14 mouse cellular contexts compared by ENCODE assay signal in the genomic region with DNA sequence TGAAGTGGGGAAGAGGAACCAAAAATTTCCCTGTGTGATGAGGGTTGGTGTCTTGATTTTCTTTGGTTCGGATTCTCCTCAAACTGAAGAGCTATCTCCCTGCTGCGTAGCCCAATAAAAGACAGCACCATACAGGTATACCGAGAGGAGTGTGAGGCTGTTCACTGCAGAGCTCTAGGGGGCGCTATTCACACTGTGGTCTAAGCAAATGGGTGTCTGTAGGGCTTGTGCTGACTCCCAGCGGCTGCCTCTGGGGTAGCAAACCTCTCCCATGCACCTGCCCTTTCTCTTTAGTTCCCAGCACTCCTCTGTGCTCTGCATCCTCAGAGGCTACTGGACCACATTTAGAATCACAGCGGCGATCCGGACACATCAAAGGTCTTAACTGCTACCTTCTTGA. TPM values are rescaled to one million over a fixed set of nuclear protein-coding genes. Genes with fewer than 3 reads are reported as not detected.
DNase-seq lines count a peak whose midpoint lies in the region; ATAC-seq and TF ChIP-seq lines count a peak whose summit lies in the region.
"Had no signal": no experiment of that assay in that cellular context is flagged by ENCODE, and none has a peak within 500 bp of the region (broad histone marks: within the 10 kb centered on the region; RNA-seq: fewer than 3 reads in every experiment).

No protein-coding gene starts in this region.

- peaks cover 4% of the 10 kb centered on the region; the same call in 1 of the 2 replicates for H3K27me3 ChIP-seq in intestine, postnatal 0 days (replicated peaks; ENCODE audit: control insufficient read depth, insufficient read depth, low read length)
- peaks cover 2% of the 10 kb centered on the region; the same call in 1 of the 2 replicates for H3K27me3 ChIP-seq in intestine, embryonic 16.5 days (replicated peaks; ENCODE audit: control insufficient read depth, insufficient read depth, low read length)
- H3K27me3 ChIP-seq in testis, adult 2 months (ENCODE audit: control insufficient read depth, insufficient read depth, low read length), result no peaks in the 10 kb centered on the region
- peaks cover 2% of the 10 kb centered on the region; the same call in 1 of the 2 replicates for H3K27me3 ChIP-seq in midbrain, embryonic 13.5 days
- H3K27me3 ChIP-seq: forebrain, embryonic 15.5 days had no signal

- no peak overlapping the region for H3K27ac ChIP-seq in intestine, postnatal 0 days (ENCODE audit: low read depth, low read length)
- no peak overlapping the region for H3K27ac ChIP-seq in intestine, embryonic 16.5 days (ENCODE audit: low read length)
- no peak overlapping the region for H3K27ac ChIP-seq in testis, adult 2 months (ENCODE audit: control insufficient read depth, insufficient read depth, low read depth, low read length)
- H3K27ac ChIP-seq in midbrain, embryonic 13.5 days, result no peak overlapping the region
- H3K27ac ChIP-seq: forebrain, embryonic 15.5 days; limb, embryonic 13.5 days had no signal

- no peak overlapping the region for H3K9ac ChIP-seq in intestine, postnatal 0 days (ENCODE audit: low read depth, low read length)
- H3K9ac ChIP-seq in intestine, embryonic 16.5 days (ENCODE audit: low read depth, low read length), result no peak overlapping the region
- no peak overlapping the region for H3K9ac ChIP-seq in midbrain, embryonic 13.5 days (replicated peaks)
- H3K9ac ChIP-seq: forebrain, embryonic 15.5 days; limb, embryonic 13.5 days; liver, postnatal 0 days had no signal

- peak; percentile 51 for TF ChIP-seq CTCF in intestine, postnatal 0 days (IDR thresholded peaks at IDR 0.05; ENCODE audit: low read depth)
- TF ChIP-seq CTCF in testis, adult 2 months (IDR thresholded peaks at IDR 0.05; ENCODE audit: control insufficient read depth, insufficient read depth, insufficient replicate concordance, low read depth, low read length), result peak; percentile 68; the same call in 1 of the 2 replicates

- H3K9me3 ChIP-seq in intestine, postnatal 0 days (ENCODE audit: control insufficient read depth), result no peaks in the 10 kb centered on the region
- H3K9me3 ChIP-seq in intestine, embryonic 16.5 days (ENCODE audit: control insufficient read depth, low read length), result no peaks in the 10 kb centered on the region
- no peaks in the 10 kb centered on the region for H3K9me3 ChIP-seq in midbrain, embryonic 13.5 days
- H3K9me3 ChIP-seq: forebrain, embryonic 15.5 days; limb, embryonic 13.5 days had no signal

- H3K4me2 ChIP-seq in intestine, postnatal 0 days (replicated peaks; ENCODE audit: low read depth), result no peak overlapping the region
- no peak overlapping the region for H3K4me2 ChIP-seq in intestine, embryonic 16.5 days (ENCODE audit: low read depth, low read length)
- H3K4me2 ChIP-seq in midbrain, embryonic 13.5 days (replicated peaks), result no peak overlapping the region
- H3K4me2 ChIP-seq: forebrain, embryonic 15.5 days; limb, embryonic 13.5 days had no signal

- H3K36me3 ChIP-seq in intestine, postnatal 0 days (ENCODE audit: control insufficient read depth, insufficient read depth), result no peaks in the 10 kb centered on the region
- no peaks in the 10 kb centered on the region for H3K36me3 ChIP-seq in intestine, embryonic 16.5 days (ENCODE audit: control insufficient read depth, insufficient read depth, low read length)
- H3K36me3 ChIP-seq in testis, adult 2 months (ENCODE audit: control insufficient read depth, insufficient read depth, low read length), result no peaks in the 10 kb centered on the region
- H3K36me3 ChIP-seq in midbrain, embryonic 13.5 days, result no peaks in the 10 kb centered on the region
- H3K36me3 ChIP-seq: forebrain, embryonic 15.5 days; limb, embryonic 13.5 days had no signal

- WGBS in intestine, postnatal 0 days, result 64% methylated on average over 8 of the region's 8 CpGs
- WGBS in intestine, embryonic 16.5 days, result 61% methylated on average over 8 of the region's 8 CpGs
- WGBS in midbrain, embryonic 13.5 days, result 55% methylated on average over 8 of the region's 8 CpGs

- TF ChIP-seq POLR2A in testis, adult 2 months (IDR thresholded peaks at IDR 0.05; ENCODE audit: control insufficient read depth, low read depth, low read length), result no peak

- ATAC-seq in intestine, postnatal 0 days, result no peak
- ATAC-seq in intestine, embryonic 16.5 days, result no peak
- ATAC-seq in midbrain, embryonic 13.5 days, result no peak
- ATAC-seq: forebrain, embryonic 15.5 days; liver, postnatal 0 days had no signal

- H3K4me3 ChIP-seq in intestine, postnatal 0 days (ENCODE audit: low read depth, low read length), result no peak overlapping the region
- no peak overlapping the region for H3K4me3 ChIP-seq in intestine, embryonic 16.5 days (ENCODE audit: low read length)
- peak overlapping the region; percentile 18 for H3K4me3 ChIP-seq in testis, adult 2 months (ENCODE audit: control insufficient read depth, low read depth, low read length)
- no peak overlapping the region for H3K4me3 ChIP-seq in midbrain, embryonic 13.5 days (replicated peaks)
- H3K4me3 ChIP-seq: forebrain, embryonic 15.5 days; limb, embryonic 13.5 days had no signal

- DNase-seq in testis, postnatal 10 days (ENCODE audit: low spot score), result no peak
- peak; percentile 88 for DNase-seq in ZHBTc4 (ENCODE audit: low read depth, low spot score)
- DNase-seq in right cerebral cortex, postnatal 14 days, result no peak
- DNase-seq: adrenal gland, postnatal 36 days; heart, adult 18-20 months; heart, postnatal 4 days; liver, postnatal 0 days; lung, postnatal 36 days had no signal

- 0 out of 2 replicates have a peak, but pooled peaks cover 2% of the 10 kb centered on the region for H3K4me1 ChIP-seq in intestine, postnatal 0 days (replicated peaks; ENCODE audit: control insufficient read depth, insufficient read depth, low read length)
- peaks cover 7% of the 10 kb centered on the region for H3K4me1 ChIP-seq in intestine, embryonic 16.5 days (ENCODE audit: control insufficient read depth, insufficient read depth, low read length)
- no peaks in the 10 kb centered on the region; the same call in 1 of the 2 replicates for H3K4me1 ChIP-seq in testis, adult 2 months (ENCODE audit: control insufficient read depth, insufficient read depth, low read length)
- no peaks in the 10 kb centered on the region for H3K4me1 ChIP-seq in midbrain, embryonic 13.5 days (replicated peaks)

RNA-seq across cellular contexts. Expression of a gene that starts 41.2 kb away (rescaled TPM):
- 5.4 and 6.2 TPM in 2 replicates for polyA plus RNA-seq in intestine, postnatal 0 days (2015; fragmentation: Nextera tagmentation; extraction: Ambion mirVana)
- 4.9 and 5.8 TPM in 2 replicates for polyA plus RNA-seq in intestine, embryonic 16.5 days (2015; fragmentation: Nextera tagmentation; extraction: Ambion mirVana)
- 5.0 and 6.7 TPM in 2 replicates for polyA plus RNA-seq in testis, adult 2 months (2012; rRNA removed)
- polyA plus RNA-seq in midbrain, embryonic 13.5 days (2015; fragmentation: Nextera tagmentation; extraction: Ambion mirVana), result 10.7 and 11.4 TPM in 2 replicates
